Mouse (Mus musculus) embryonic facial prominence, embryonic 15.5 days (tissue): ENCODE measurements around the gene Lrmda. TPM values are rescaled to one million over a fixed set of nuclear protein-coding genes. Genes with fewer than 3 reads are reported as not detected.

Experiments
- ATAC-seq: fragments of 200-750 bp; cut with Nextera tagmentation; 2 replicates; pipeline ENCODE4 v1.8.0; 2017; ENCODE audit warnings: low read depth, moderate TSS enrichment; ENCODE audit not compliant: insufficient number of reproducible peaks, low FRiP score, low TSS enrichment
- H3K27ac ChIP-seq: fragments of 300-500 bp; sonication (generic); replicated peaks from 2 replicates; pipeline ENCODE4 v1.5.1; 2015; ENCODE audit warnings: mild to moderate bottlenecking, inconsistent platforms
- H3K27me3 ChIP-seq: fragments of 300-500 bp; sonication (generic); 2 replicates; pipeline ENCODE4 v1.6.1; 2015; ENCODE audit warnings: inconsistent platforms
- H3K36me3 ChIP-seq: fragments of 300-500 bp; sonication (generic); 2 replicates; pipeline ENCODE4 v1.6.1; 2015; ENCODE audit warnings: mild to moderate bottlenecking, inconsistent platforms
- H3K4me1 ChIP-seq: fragments of 300-500 bp; sonication (generic); 2 replicates; pipeline ENCODE4 v1.6.1; 2015; ENCODE audit warnings: inconsistent platforms
- H3K4me2 ChIP-seq: fragments of 300-500 bp; sonication (generic); replicated peaks from 2 replicates; pipeline ENCODE4 v1.6.1; 2015; ENCODE audit warnings: mild to moderate bottlenecking, inconsistent platforms
- H3K4me3 ChIP-seq: fragments of 300-500 bp; sonication (generic); replicated peaks from 2 replicates; pipeline ENCODE4 v1.5.1; 2015; ENCODE audit warnings: mild to moderate bottlenecking, inconsistent platforms
- H3K9ac ChIP-seq: fragments of 300-500 bp; sonication (generic); 2 replicates; pipeline ENCODE4 v1.6.1; 2015; ENCODE audit warnings: inconsistent platforms
- H3K9me3 ChIP-seq: fragments of 300-500 bp; sonication (generic); replicated peaks from 2 replicates; pipeline ENCODE4 v1.6.1; 2016; ENCODE audit warnings: inconsistent platforms
- WGBS: fragments of 180-500 bp; shearing (Covaris S2); methylation state at CpG from one replicate; pipeline ENCODE4 v1.1.7; 2015; 5-methylcytosine and 5-hydroxymethylcytosine counted together
- polyA plus RNA-seq: library from polyadenylated mRNA; unstranded; fragments of >200 nt; fragmentation: Nextera tagmentation; extraction: Ambion mirVana; gene quantifications from 2 replicates; pipeline ENCODE4 v1.2.1, GENCODE M21; 2015

Lrmda gene
- polyA plus RNA-seq, 1 experiment from 2014 or later: 0.64 TPM

DNA sequence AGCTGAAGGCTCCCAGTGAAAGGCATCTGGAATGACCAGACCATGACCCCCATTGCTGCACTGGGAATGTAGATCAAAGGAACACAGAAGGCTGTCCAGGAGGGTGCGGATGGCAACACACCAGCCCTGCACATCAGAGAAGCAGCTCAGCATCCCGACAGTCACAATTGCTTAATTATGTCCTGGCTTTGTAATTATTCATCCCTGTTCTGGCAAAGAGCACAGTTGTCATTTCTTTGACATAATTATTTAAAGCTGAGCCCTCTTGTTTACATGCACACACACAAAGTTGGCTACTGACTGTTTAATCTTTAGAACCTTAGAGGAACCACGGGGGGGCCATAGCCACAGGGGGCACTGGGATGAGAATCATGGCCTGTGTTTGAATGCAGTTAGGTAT is 580.7 kb downstream of the Lrmda start:
- Histone ChIP-seq H3K27ac (no peak overlapping the region), H3K27me3 (no peaks in the 10 kb centered on the region), H3K9me3 (no peaks in the 10 kb centered on the region), H3K36me3 (no peaks in the 10 kb centered on the region), H3K4me1 (peaks cover 9% of the 10 kb centered on the region; the same call in 1 of the 2 replicates), H3K9ac (no peak overlapping the region), H3K4me2 (no peak overlapping the region), H3K4me3 (no peak overlapping the region)
- no peak for ATAC-seq
- 35% methylated on average over 3 of the region's 3 CpGs for WGBS

DNA sequence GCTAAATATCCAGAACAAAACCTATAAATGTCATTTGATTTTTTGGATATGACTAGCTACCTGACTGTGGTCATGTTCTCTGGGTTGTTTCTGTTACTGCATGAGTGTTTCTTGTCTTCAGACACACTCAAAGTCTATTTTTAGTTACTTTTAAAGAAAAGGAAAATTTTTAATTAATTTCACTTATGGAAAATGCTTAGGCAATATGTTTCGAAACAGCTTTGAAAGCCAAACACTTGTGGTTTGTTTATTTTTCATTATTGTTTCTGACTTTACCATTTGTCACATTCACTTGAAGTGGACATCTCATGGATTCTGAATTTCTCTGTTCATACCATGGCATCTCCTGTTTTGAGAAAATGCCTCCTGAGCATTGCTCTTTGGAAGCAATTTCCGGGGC is 582.8 kb downstream of the Lrmda start:
- H3K27me3 ChIP-seq: no peaks in the 10 kb centered on the region
- no peak overlapping the region for H3K4me3 ChIP-seq
- no peak overlapping the region for H3K9ac ChIP-seq
- no peak overlapping the region for H3K4me2 ChIP-seq
- H3K9me3 ChIP-seq: no peaks in the 10 kb centered on the region
- H3K36me3 ChIP-seq: no peaks in the 10 kb centered on the region
- no peak for ATAC-seq
- H3K4me1 ChIP-seq: peaks cover 7% of the 10 kb centered on the region; the same call in 1 of the 2 replicates
- H3K27ac ChIP-seq: no peak overlapping the region
- 83% methylated on average over 2 of the region's 2 CpGs for WGBS

GRCm38 (mm10) chr14:22608599-22608998 is 589.1 kb downstream of the Lrmda start:
- ATAC-seq: no peak
- no peak overlapping the region for H3K4me2 ChIP-seq
- H3K9ac ChIP-seq: no peak overlapping the region
- H3K27ac ChIP-seq: 0 out of 2 replicates have a peak overlapping the region, but pooled peaks have one; percentile 39
- peaks cover 6% of the 10 kb centered on the region; the same call in 1 of the 2 replicates for H3K4me1 ChIP-seq
- no peak overlapping the region for H3K4me3 ChIP-seq
- WGBS: 34% methylated on average over 5 of the region's 5 CpGs
- no peaks in the 10 kb centered on the region for H3K27me3 ChIP-seq
- H3K9me3 ChIP-seq: no peaks in the 10 kb centered on the region
- no peaks in the 10 kb centered on the region for H3K36me3 ChIP-seq

DNA sequence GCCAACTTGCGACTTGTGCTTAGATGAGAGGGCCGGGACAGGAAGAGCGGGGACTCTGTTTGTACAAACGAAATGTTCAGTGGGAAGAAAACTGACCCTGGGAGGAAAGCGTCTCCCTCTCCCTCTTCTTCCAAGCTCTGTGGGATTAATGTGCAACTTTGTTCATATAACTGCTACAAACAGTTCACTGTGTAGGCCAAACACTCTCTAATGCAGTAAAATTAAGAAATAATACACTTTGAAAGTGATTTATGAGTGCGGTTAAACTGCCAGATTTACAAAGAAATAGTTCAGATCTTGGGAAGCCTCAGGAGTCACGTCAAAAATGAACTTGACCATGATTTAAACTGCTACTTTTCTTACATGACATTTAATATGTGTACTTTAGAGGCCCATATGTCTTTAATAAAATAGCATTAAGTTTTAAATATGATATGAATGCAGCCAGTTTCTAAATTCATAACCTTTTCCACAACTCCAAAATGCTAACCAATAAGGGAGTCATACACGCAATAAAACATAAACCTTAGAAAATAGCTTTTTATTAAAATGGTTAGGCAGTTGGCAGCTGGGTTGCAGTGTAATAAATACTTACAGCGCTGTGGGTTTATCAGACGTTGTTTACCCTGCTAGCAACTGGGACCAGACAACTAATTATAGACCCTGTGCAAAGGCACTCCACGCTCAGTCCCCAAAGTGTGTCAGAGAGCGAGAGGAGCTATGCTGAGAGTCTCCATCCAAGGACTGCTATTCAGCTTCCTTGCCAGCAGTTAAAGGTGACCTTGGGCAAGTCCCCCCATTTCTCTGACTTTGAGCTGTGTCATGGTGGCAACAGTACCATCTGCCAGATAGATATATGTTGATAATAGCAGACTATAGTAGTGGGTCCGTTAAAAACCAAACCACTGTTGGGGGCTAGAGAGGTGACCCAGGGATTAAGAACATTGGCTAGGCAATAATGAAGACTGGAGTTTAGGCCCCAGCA is 590.0 kb downstream of the Lrmda start:
- Histone ChIP-seq H3K27me3 (no peaks in the 10 kb centered on the region), H3K9me3 (no peaks in the 10 kb centered on the region), H3K4me3 (no peak overlapping the region), H3K27ac (peak overlapping the region; percentile 48; the same call in 1 of the 2 replicates), H3K4me1 (peaks cover 6% of the 10 kb centered on the region; the same call in 1 of the 2 replicates), H3K9ac (no peak overlapping the region), H3K4me2 (no peak overlapping the region), H3K36me3 (no peaks in the 10 kb centered on the region)
- WGBS: 40% methylated on average over 13 of the region's 13 CpGs
- ATAC-seq: no peak

DNA sequence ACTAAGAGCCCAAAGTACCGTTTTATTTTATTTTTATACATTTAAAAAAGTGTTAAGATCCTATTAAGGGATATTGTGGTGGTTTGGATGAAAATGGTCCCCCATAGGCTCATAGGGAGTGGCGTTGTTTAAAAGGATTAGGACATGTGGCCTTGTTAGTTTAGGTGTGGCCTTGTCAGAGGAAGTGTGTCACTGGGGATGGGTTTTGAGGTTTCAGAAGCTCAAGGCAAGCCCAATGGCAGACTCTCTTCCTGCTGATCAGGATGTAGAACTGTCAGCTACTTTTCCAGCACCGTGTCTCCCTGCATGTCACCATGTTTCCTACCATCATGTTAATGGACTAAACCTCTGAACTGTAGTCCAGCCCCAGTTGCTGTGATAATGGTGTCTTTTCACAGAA is 591.5 kb downstream of the Lrmda start:
- H3K4me3 ChIP-seq: no peak overlapping the region
- H3K27me3 ChIP-seq: no peaks in the 10 kb centered on the region
- H3K4me1 ChIP-seq: peaks cover 6% of the 10 kb centered on the region; the same call in 1 of the 2 replicates
- no peaks in the 10 kb centered on the region for H3K9me3 ChIP-seq
- H3K9ac ChIP-seq: no peak overlapping the region
- no peak overlapping the region for H3K27ac ChIP-seq
- no peak for ATAC-seq
- H3K4me2 ChIP-seq: no peak overlapping the region
- 91% methylated on average over 3 of the region's 3 CpGs for whole genome bisulfite sequencing
- H3K36me3 ChIP-seq: no peaks in the 10 kb centered on the region

- Histone ChIP-seq H3K4me1 (no peaks in the 10 kb centered on the region), H3K9ac (no peak overlapping the region), H3K9me3 (no peaks in the 10 kb centered on the region), H3K36me3 (no peaks in the 10 kb centered on the region), H3K4me2 (no peak overlapping the region), H3K27me3 (no peaks in the 10 kb centered on the region), H3K4me3 (no peak overlapping the region), H3K27ac (no peak overlapping the region)
- no peak for ATAC-seq
Measured at GRCm38 (mm10) chr14:22620191-22620590, 600.7 kb downstream of the Lrmda start.

DNA sequence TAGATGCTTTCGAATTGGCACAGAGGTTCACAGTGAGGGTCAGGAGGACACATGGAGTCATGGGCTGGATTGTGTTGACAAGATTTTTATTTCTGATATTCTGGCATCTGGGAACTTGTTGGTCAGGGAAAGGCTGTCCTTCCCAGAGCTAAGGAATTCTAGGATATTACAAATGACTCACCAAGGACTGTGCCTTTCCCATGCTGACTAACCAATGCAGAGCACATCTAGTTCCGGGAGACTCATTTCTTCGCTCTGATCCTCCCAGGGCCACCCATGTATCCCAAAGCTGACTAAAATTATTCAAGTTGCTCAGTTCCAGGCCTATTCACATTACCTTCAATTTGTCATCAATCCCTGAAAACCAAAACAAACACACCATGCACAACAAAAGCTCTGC is 602.4 kb downstream of the Lrmda start:
- WGBS: 95% methylated on average over 3 of the region's 3 CpGs
- H3K4me3 ChIP-seq: no peak overlapping the region
- H3K36me3 ChIP-seq: no peaks in the 10 kb centered on the region
- no peak overlapping the region for H3K27ac ChIP-seq
- no peak overlapping the region for H3K4me2 ChIP-seq
- H3K4me1 ChIP-seq: no peaks in the 10 kb centered on the region
- no peaks in the 10 kb centered on the region for H3K9me3 ChIP-seq
- H3K9ac ChIP-seq: no peak overlapping the region
- no peaks in the 10 kb centered on the region for H3K27me3 ChIP-seq
- ATAC-seq: no peak

DNA sequence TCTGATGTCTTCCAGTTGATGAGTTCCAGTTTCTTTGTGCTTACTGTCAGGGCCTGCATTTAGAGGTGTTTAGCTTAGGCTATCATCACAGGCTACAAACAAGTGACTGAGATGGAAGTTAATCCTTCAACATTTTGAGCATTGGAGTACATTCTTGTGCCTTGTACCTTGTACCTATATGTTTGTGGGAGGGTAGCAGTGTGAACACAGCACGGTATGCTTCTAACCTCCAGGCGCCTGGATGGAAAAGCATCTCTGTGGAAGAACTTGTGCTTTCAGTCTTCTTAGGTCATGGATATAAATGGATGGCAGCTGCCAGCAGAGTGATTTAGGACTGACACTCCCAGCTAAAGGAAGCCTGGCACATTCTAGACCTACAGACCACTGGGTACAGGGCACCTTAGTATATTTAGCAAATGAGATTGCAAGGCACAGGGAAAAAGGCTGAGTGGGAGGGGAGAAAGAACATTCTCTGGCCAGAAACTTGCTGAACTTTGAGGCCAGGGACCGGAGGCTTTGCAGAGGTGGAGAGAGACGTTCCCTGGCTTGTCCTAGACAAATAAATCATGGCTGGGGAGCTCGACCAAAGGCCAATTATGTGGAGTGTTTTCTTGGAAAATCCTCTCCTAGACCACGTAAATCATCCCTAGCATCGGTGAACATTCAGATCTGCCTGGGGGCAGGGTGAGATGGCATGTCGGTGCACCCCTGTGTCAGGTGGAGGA is 607.8 kb downstream of the Lrmda start:
- H3K4me1 ChIP-seq: no peaks in the 10 kb centered on the region
- WGBS: 63% methylated on average over 8 of the region's 8 CpGs
- no peak for ATAC-seq
- H3K9me3 ChIP-seq: no peaks in the 10 kb centered on the region
- no peaks in the 10 kb centered on the region for H3K36me3 ChIP-seq
- H3K4me3 ChIP-seq: no peak overlapping the region
- H3K27ac ChIP-seq: no peak overlapping the region
- no peak overlapping the region for H3K4me2 ChIP-seq
- no peaks in the 10 kb centered on the region for H3K27me3 ChIP-seq
- H3K9ac ChIP-seq: no peak overlapping the region

- no peaks in the 10 kb centered on the region for H3K9me3 ChIP-seq
Measured at GRCm38 (mm10) chr14:22630361-22630867, 610.9 kb downstream of the Lrmda start.

GRCm38 (mm10) chr14:22633612-22634011 is 614.1 kb downstream of the Lrmda start:
- WGBS: 70% methylated on average over 1 of the region's 1 CpGs

More at GRCm38 (mm10) chr14:22630361-22630867, 610.9 kb downstream of the Lrmda start:
- Histone ChIP-seq H3K36me3 (no peaks in the 10 kb centered on the region), H3K9ac (no peak overlapping the region), H3K27ac (0 out of 2 replicates have a peak overlapping the region, but pooled peaks have one; percentile 17), H3K4me3 (no peak overlapping the region), H3K4me2 (no peak overlapping the region), H3K27me3 (no peaks in the 10 kb centered on the region), H3K4me1 (no peaks in the 10 kb centered on the region)
- 72% methylated on average over 9 of the region's 9 CpGs for WGBS
- ATAC-seq: peak; percentile 82; the same call in 1 of the 2 replicates

GRCm38 (mm10) chr14:22643494-22643893 is 624.0 kb downstream of the Lrmda start:
- H3K4me3 ChIP-seq: no peak overlapping the region
- H3K4me1 ChIP-seq: peaks cover 16% of the 10 kb centered on the region
- ATAC-seq: no peak
- H3K27ac ChIP-seq: no peak overlapping the region
- no peaks in the 10 kb centered on the region for H3K9me3 ChIP-seq
- H3K36me3 ChIP-seq: no peaks in the 10 kb centered on the region
- H3K9ac ChIP-seq: no peak overlapping the region
- no peaks in the 10 kb centered on the region for H3K27me3 ChIP-seq
- H3K4me2 ChIP-seq: no peak overlapping the region
- 62% methylated on average over 4 of the region's 4 CpGs for WGBS

More at GRCm38 (mm10) chr14:22633612-22634011, 614.1 kb downstream of the Lrmda start:
- Histone ChIP-seq H3K4me1 (no peaks in the 10 kb centered on the region), H3K36me3 (no peaks in the 10 kb centered on the region), H3K27me3 (no peaks in the 10 kb centered on the region), H3K27ac (no peak overlapping the region), H3K9ac (no peak overlapping the region), H3K4me2 (no peak overlapping the region), H3K9me3 (no peaks in the 10 kb centered on the region), H3K4me3 (no peak overlapping the region)
- ATAC-seq: no peak
